Mouse (Mus musculus): ENCODE measurements around the gene Tnnt3. TPM values are rescaled to one million over a fixed set of nuclear protein-coding genes. Genes with fewer than 3 reads are reported as not detected.

Gene Tnnt3
- polyA plus RNA-seq, 1 experiment from 2014 or later: 0.42 TPM

Other genes with a start within 250 kb of the Tnnt3 start
- not detected in 2 replicates for gene Gm2431, start 240.5 kb upstream of the Tnnt3 start, polyA plus RNA-seq (2014; fragmentation: Nextera tagmentation; extraction: Ambion mirVana)
- not detected in 2 replicates for gene Gm4559, start 224.5 kb upstream of the Tnnt3 start, polyA plus RNA-seq (2014; fragmentation: Nextera tagmentation; extraction: Ambion mirVana)
- gene Krtap5-1, start 201.7 kb upstream of the Tnnt3 start, polyA plus RNA-seq (2014; fragmentation: Nextera tagmentation; extraction: Ambion mirVana): not detected in 2 replicates
- gene Krtap5-4, start 195.3 kb upstream of the Tnnt3 start, polyA plus RNA-seq (2014; fragmentation: Nextera tagmentation; extraction: Ambion mirVana): not detected in 2 replicates
- gene Ifitm10, start 125.1 kb upstream of the Tnnt3 start, polyA plus RNA-seq (2014; fragmentation: Nextera tagmentation; extraction: Ambion mirVana): 1.9 and 3.4 TPM in 2 replicates
- not detected in 2 replicates for gene Gm49369, start 116.2 kb upstream of the Tnnt3 start, polyA plus RNA-seq (2014; fragmentation: Nextera tagmentation; extraction: Ambion mirVana)
- 261 and 263 TPM in 2 replicates for gene Ctsd, start 110.8 kb upstream of the Tnnt3 start, polyA plus RNA-seq (2014; fragmentation: Nextera tagmentation; extraction: Ambion mirVana)
- gene Syt8, start 64.0 kb upstream of the Tnnt3 start, polyA plus RNA-seq (2014; fragmentation: Nextera tagmentation; extraction: Ambion mirVana): not detected in 2 replicates
- 0.67 and 0.82 TPM in 2 replicates for gene Tnni2, start 57.0 kb upstream of the Tnnt3 start, polyA plus RNA-seq (2014; fragmentation: Nextera tagmentation; extraction: Ambion mirVana)
- gene Lsp1, start 38.0 kb upstream of the Tnnt3 start, polyA plus RNA-seq (2014; fragmentation: Nextera tagmentation; extraction: Ambion mirVana): 5.8 and 5.9 TPM in 2 replicates
- gene Mrpl23, start 33.9 kb downstream of the Tnnt3 start, polyA plus RNA-seq (2014; fragmentation: Nextera tagmentation; extraction: Ambion mirVana): 21.7 and 28.7 TPM in 2 replicates
- 74.0 and 89.8 TPM in 2 replicates for gene Igf2, start 168.0 kb downstream of the Tnnt3 start, polyA plus RNA-seq (2014; fragmentation: Nextera tagmentation; extraction: Ambion mirVana)
- not detected in 2 replicates for gene Gm49394, start 171.1 kb downstream of the Tnnt3 start, polyA plus RNA-seq (2014; fragmentation: Nextera tagmentation; extraction: Ambion mirVana)
- gene Ins2, start 244.5 kb downstream of the Tnnt3 start, polyA plus RNA-seq (2014; fragmentation: Nextera tagmentation; extraction: Ambion mirVana): 0.83 TPM in 1 of 2 replicates, not detected in the other

Data from forebrain, embryonic 14.5 days (tissue).